Comparison of ENCODE assay signal across 26 mouse cellular contexts in genomic region chr1:69085753-69086152, GRCm38 (mm10). TPM values are rescaled to one million over a fixed set of nuclear protein-coding genes. Genes with fewer than 3 reads are reported as not detected.
"Had no signal": no experiment of that assay in that cellular context is flagged by ENCODE, and none has a peak within 500 bp of the region (broad histone marks: within the 10 kb centered on the region; RNA-seq: fewer than 3 reads in every experiment).

No protein-coding gene starts in this region.

- H3K4me2 ChIP-seq: limb, embryonic 13.5 days; liver, embryonic 12.5 days; liver, embryonic 15.5 days; lung, embryonic 15.5 days; midbrain, embryonic 11.5 days; neural tube, embryonic 12.5 days; neural tube, embryonic 15.5 days had no signal

- ATAC-seq: liver, embryonic 12.5 days had no signal

- H3K4me1 ChIP-seq: limb, embryonic 10.5 days; limb, embryonic 13.5 days; liver, embryonic 12.5 days; liver, embryonic 15.5 days; lung, embryonic 15.5 days; neural tube, embryonic 12.5 days; neural tube, embryonic 15.5 days had no signal

- DNase-seq: kidney, postnatal 25 days; layer of hippocampus, adult 9-11 months; liver; lung, adult 18-20 months; lung, postnatal 14 days; lung, postnatal 4 days; right cerebral cortex, adult 18-20 months; right cerebral cortex, postnatal 14 days; right cerebral cortex, postnatal 4 days; thymus, adult 2 months; thymus, postnatal 14 days; thymus, postnatal 4 days had no signal

- H3K27me3 ChIP-seq: limb, embryonic 13.5 days; liver, embryonic 12.5 days; liver, embryonic 15.5 days; lung, embryonic 15.5 days; neural tube, embryonic 12.5 days; neural tube, embryonic 15.5 days had no signal

- H3K9me3 ChIP-seq: limb, embryonic 10.5 days; limb, embryonic 13.5 days; liver, embryonic 12.5 days; liver, embryonic 15.5 days; lung, embryonic 15.5 days; neural tube, embryonic 12.5 days; neural tube, embryonic 15.5 days had no signal

- H3K36me3 ChIP-seq: limb, embryonic 10.5 days; limb, embryonic 13.5 days; liver, embryonic 12.5 days; liver, embryonic 15.5 days; lung, embryonic 15.5 days; neural tube, embryonic 12.5 days; neural tube, embryonic 15.5 days had no signal

- H3K27ac ChIP-seq: kidney, postnatal 0 days; layer of hippocampus, adult 2 months; limb, embryonic 10.5 days; limb, embryonic 13.5 days; liver, embryonic 12.5 days; liver, embryonic 15.5 days; lung, embryonic 15.5 days; neural tube, embryonic 12.5 days; neural tube, embryonic 15.5 days; stomach, postnatal 0 days had no signal

- H3K9ac ChIP-seq: limb, embryonic 13.5 days; liver, embryonic 12.5 days; liver, embryonic 15.5 days; lung, embryonic 15.5 days; neural tube, embryonic 12.5 days; neural tube, embryonic 15.5 days had no signal

- H3K4me3 ChIP-seq: layer of hippocampus, adult 2 months; limb, embryonic 10.5 days; limb, embryonic 13.5 days; liver, embryonic 12.5 days; liver, embryonic 15.5 days; lung, embryonic 15.5 days; neural tube, embryonic 12.5 days; neural tube, embryonic 15.5 days had no signal

RNA-seq across cellular contexts. Expression of gene Erbb4, which starts 22.1 kb away (rescaled TPM):
- total RNA-seq: megakaryocyte progenitor cell, adult 5-6 weeks; megakaryocyte-erythroid progenitor cell, adult 5-6 weeks had no signal
- polyA plus RNA-seq: large intestine, adult 2 months; stomach, postnatal 0 days had no signal
